Mouse (Mus musculus) intestine, postnatal 0 days (tissue): ENCODE measurements around the gene Fam8a1. TPM values are rescaled to one million over a fixed set of nuclear protein-coding genes. Genes with fewer than 3 reads are reported as not detected.

Experiments used
- ATAC-seq: fragments of 200-750 bp; cut with Nextera tagmentation; 2 replicates; pipeline ENCODE4 v1.8.0; 2017; ENCODE audit warnings: mild to moderate bottlenecking, moderate TSS enrichment, moderate library complexity
- H3K27ac ChIP-seq: fragments of 300-500 bp; sonication (generic); 2 replicates; pipeline ENCODE4 v1.5.1; 2014; ENCODE audit warnings: mild to moderate bottlenecking, low read depth, low read length, moderate library complexity
- H3K27me3 ChIP-seq: fragments of 300-500 bp; sonication (generic); replicated peaks from 2 replicates; pipeline ENCODE4 v1.6.1; 2014; ENCODE audit warnings: low read length, mixed read lengths; ENCODE audit not compliant: control insufficient read depth, insufficient read depth
- H3K36me3 ChIP-seq: fragments of 300-500 bp; sonication (generic); 2 replicates; pipeline ENCODE4 v1.6.1; 2014; ENCODE audit warnings: mild to moderate bottlenecking, moderate library complexity; ENCODE audit not compliant: control insufficient read depth, insufficient read depth
- H3K4me1 ChIP-seq: fragments of 300-500 bp; sonication (generic); replicated peaks from 2 replicates; pipeline ENCODE4 v1.6.1; 2014; ENCODE audit warnings: antibody characterized with exemption, low read length, mixed read lengths; ENCODE audit not compliant: control insufficient read depth, insufficient read depth
- H3K4me2 ChIP-seq: fragments of 300-500 bp; sonication (generic); replicated peaks from 2 replicates; pipeline ENCODE4 v1.6.1; 2014; ENCODE audit warnings: low read depth, mild to moderate bottlenecking, moderate library complexity
- H3K4me3 ChIP-seq: fragments of 300-500 bp; sonication (generic); 2 replicates; pipeline ENCODE4 v1.5.1; 2014; ENCODE audit warnings: low read depth, low read length
- H3K9ac ChIP-seq: fragments of 300-500 bp; sonication (generic); 2 replicates; pipeline ENCODE4 v1.6.1; 2014; ENCODE audit warnings: mild to moderate bottlenecking, low read depth, low read length
- H3K9me3 ChIP-seq: fragments of 300-500 bp; sonication (generic); 2 replicates; pipeline ENCODE4 v1.6.1; 2016; ENCODE audit warnings: mixed run types; ENCODE audit not compliant: control insufficient read depth
- CTCF ChIP-seq: sonication (generic); IDR thresholded peaks from 2 replicates; pipeline ENCODE4 v1.5.1; 2016; ENCODE audit warnings: low read depth, mild to moderate bottlenecking, control low read depth, antibody characterized with exemption, moderate library complexity
- WGBS: fragments of 180-500 bp; shearing (Covaris S2); extraction: QIAGEN DNeasy Blood & Tissue Kit; methylation state at CpG from one replicate; pipeline ENCODE4 v1.1.7; 2014; 5-methylcytosine and 5-hydroxymethylcytosine counted together
- polyA plus RNA-seq: library from polyadenylated mRNA; unstranded; fragments of >200 nt; fragmentation: Nextera tagmentation; extraction: Ambion mirVana; gene quantifications from 2 replicates; pipeline ENCODE4 v1.2.1, GENCODE M21; 2015

Gene Fam8a1
- polyA plus RNA-seq, 1 experiment from 2014 or later: 14.9 TPM

DNA sequence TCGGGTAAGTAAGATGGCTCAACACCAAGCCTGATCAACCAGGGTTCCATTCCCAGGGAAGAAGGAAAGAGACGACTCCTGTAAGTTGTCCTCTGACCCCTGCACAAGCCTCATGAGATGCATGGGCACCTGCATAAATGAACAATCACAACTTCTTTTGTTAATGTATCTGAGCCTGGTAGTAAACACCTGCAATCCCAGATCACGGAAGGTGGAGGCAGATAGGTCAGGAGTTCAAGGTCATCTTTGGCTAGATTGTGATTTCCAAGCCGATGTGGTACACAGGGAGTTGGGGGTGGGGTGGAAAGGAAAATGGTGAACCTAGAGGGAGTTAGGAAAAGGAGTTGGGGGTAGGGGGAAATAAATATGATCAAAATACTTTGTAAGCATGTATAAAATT lies 36.5 kb upstream of the Fam8a1 start:
- Histone ChIP-seq H3K4me3 (no peak overlapping the region), H3K27ac (no peak overlapping the region), H3K9ac (no peak overlapping the region), H3K27me3 (no peaks in the 10 kb centered on the region), H3K4me1 (no peaks in the 10 kb centered on the region), H3K4me2 (no peak overlapping the region), H3K36me3 (no peaks in the 10 kb centered on the region), H3K9me3 (no peaks in the 10 kb centered on the region)
- ATAC-seq: no peak
- 34% methylated on average over 4 of the region's 4 CpGs for WGBS
- TF ChIP-seq CTCF: no peak

DNA sequence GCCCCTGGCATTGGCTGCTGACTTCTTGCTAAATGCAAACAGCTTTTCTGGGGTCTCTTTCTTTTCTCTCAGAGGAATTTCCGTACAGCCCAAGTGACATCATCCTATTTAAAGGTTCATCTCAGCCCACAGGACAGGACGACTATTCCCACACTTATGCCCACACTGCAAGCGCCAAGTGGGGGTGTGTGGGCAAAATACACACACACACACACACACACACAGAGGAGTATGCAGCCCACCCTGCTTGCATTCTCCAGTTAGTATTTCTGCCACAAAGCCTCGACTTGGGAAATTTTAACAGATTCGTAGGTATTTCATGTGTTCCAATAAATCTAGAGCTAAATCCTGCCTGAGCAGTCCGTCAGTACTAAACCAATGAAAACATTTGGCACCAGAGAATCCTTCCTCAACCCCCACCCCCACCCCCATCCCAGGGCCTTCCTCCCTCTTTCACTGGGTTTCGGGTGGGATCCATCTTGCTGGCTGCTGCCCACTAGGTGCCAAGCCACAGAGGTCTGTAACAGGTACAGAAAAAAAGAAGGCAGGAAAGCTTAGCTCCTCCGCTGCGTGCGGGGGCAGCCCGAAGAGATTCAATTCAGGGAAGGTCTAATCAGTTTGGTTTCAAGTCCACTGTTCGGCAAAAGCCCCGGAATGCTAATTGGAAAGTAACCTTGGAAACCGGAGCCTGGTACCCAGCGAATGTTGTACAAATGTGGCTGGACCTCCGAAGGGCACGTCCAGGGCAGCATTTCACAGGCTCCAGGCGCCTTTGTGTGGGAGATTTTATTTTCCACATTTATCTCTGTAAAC lies 35.8 kb upstream of the Fam8a1 start:
- Histone ChIP-seq H3K4me2 (no peak overlapping the region), H3K36me3 (no peaks in the 10 kb centered on the region), H3K27ac (no peak overlapping the region), H3K9me3 (no peaks in the 10 kb centered on the region), H3K9ac (no peak overlapping the region), H3K27me3 (no peaks in the 10 kb centered on the region), H3K4me1 (no peaks in the 10 kb centered on the region), H3K4me3 (no peak overlapping the region)
- no peak for ATAC-seq
- 74% methylated on average over 18 of the region's 18 CpGs for WGBS
- TF ChIP-seq CTCF: no peak

DNA sequence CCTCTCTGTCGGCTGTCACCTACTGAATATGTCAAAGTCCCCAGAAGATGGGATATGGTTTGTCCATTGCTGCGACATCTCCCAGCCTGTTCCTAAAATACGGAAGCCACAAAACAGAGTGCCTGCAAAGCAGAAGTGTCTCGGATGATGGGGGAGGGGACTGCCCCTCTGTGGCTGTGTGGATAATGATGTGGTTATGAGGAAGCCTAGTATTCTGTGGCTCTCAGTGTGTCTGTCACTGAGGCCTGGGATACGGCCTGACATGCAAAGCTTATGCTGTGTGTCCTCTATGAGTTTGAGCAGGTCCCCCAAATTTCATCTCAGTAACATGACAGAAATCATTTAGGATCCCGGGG lies 35.2 kb upstream of the Fam8a1 start:
- H3K9me3 ChIP-seq: no peaks in the 10 kb centered on the region
- ATAC-seq: no peak
- no peak overlapping the region for H3K4me3 ChIP-seq
- TF ChIP-seq CTCF: no peak
- H3K27ac ChIP-seq: no peak overlapping the region
- H3K4me2 ChIP-seq: no peak overlapping the region
- no peak overlapping the region for H3K9ac ChIP-seq
- 68% methylated on average over 6 of the region's 6 CpGs for WGBS
- H3K36me3 ChIP-seq: no peaks in the 10 kb centered on the region
- H3K27me3 ChIP-seq: no peaks in the 10 kb centered on the region
- H3K4me1 ChIP-seq: no peaks in the 10 kb centered on the region

DNA sequence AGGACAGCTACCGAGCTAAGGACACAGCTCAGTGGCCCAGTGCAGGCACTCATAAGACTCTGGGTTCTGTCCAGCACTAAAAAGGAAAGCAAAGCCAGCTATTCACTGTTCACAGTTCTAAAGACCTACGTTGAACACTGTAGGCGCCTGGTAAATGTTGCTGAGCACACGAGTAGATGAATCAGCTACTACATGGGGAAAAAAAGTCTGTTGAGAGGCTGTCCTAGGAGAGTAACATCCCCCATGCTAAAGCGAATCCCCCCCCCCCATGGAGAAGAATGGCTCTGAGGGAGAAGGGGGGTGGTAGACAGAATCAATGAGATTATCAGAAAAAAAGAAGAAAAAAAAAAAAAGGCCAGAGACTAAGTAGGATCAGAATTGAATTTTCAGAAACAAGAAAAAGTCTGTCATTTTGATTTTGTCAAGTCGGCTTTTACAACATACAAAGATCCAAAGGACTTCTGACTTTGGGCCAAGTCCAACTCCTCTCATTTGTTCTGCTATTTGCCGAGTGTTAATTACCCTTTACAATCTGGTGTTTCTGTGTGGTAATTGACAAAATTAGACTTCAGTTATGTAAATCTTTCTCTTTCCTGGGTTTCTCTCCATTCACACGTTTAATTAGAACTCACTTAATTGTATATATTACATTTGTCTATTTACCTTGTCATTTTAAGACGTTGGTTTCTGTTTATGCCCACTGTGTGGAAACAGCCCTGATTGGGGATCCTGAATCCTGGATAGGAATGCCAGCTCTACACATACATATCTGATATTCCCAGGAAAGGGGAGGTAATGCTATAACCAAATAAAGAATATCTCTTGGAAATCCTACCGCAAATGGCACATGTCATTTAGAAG lies 28.5 kb upstream of the Fam8a1 start:
- H3K27ac ChIP-seq: no peak overlapping the region
- no peak overlapping the region for H3K4me3 ChIP-seq
- H3K36me3 ChIP-seq: no peaks in the 10 kb centered on the region
- no peak overlapping the region for H3K9ac ChIP-seq
- H3K4me2 ChIP-seq: no peak overlapping the region
- ATAC-seq: no peak
- H3K4me1 ChIP-seq: no peaks in the 10 kb centered on the region
- H3K9me3 ChIP-seq: peaks cover 6% of the 10 kb centered on the region; the same call in 1 of the 2 replicates
- 80% methylated on average over 10 of the region's 10 CpGs for WGBS
- no peak for TF ChIP-seq CTCF
- H3K27me3 ChIP-seq: no peaks in the 10 kb centered on the region

DNA sequence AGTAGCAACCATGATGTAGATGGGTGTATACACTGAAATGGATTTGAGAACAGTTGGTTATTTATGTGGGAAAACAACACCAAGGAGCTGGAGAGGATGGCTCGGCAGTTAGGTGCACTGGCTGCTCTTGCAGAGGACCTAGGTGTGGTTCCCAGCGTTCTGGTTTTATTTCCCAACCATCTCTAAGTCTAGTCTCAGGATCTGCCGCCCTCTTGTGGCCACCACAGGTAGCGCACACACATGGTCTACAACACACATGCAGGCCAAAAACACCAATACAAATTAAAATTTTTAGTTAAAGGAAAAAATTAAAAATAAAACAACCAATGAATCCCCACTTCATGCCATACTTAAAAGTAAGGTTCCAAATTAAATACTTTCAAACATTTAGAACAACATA lies 27.0 kb upstream of the Fam8a1 start:
- no peak overlapping the region for H3K4me3 ChIP-seq
- peak; percentile 52 for TF ChIP-seq CTCF
- no peak overlapping the region for H3K27ac ChIP-seq
- H3K9me3 ChIP-seq: peaks cover 6% of the 10 kb centered on the region; the same call in 1 of the 2 replicates
- H3K27me3 ChIP-seq: no peaks in the 10 kb centered on the region
- ATAC-seq: no peak
- no peaks in the 10 kb centered on the region for H3K36me3 ChIP-seq
- no peak overlapping the region for H3K4me2 ChIP-seq
- H3K4me1 ChIP-seq: no peaks in the 10 kb centered on the region
- WGBS: 85% methylated on average over 4 of the region's 4 CpGs
- no peak overlapping the region for H3K9ac ChIP-seq

DNA sequence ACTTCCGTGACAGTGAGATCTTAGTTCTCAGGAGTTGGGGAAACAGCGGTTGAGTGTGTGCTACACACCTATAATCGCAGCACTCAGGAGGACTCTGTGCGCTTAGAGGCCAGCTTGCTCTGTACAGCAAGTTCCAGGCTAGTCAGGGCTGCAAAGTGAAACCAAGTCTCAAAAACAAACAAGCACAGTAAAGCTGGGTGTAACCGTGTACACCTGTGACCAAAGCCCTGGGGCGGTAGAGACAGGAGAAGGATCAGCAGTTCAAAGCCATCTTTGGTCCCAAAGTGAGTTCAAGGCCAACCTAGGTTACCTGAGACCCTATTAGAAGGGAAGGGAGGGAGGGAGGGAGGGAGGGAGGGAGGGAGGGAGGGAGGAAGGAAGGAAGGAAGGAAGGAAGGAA lies 25.1 kb upstream of the Fam8a1 start:
- no peak for ATAC-seq
- H3K27ac ChIP-seq: no peak overlapping the region
- 65% methylated on average over 6 of the region's 6 CpGs for WGBS
- no peak overlapping the region for H3K4me2 ChIP-seq
- H3K36me3 ChIP-seq: no peaks in the 10 kb centered on the region
- H3K27me3 ChIP-seq: no peaks in the 10 kb centered on the region
- TF ChIP-seq CTCF: no peak
- H3K4me3 ChIP-seq: no peak overlapping the region
- peaks cover 6% of the 10 kb centered on the region; the same call in 1 of the 2 replicates for H3K9me3 ChIP-seq
- no peaks in the 10 kb centered on the region for H3K4me1 ChIP-seq
- H3K9ac ChIP-seq: no peak overlapping the region
